Mouse (Mus musculus): ENCODE data around the gene Atxn1. TPM values are rescaled to one million over a fixed set of nuclear protein-coding genes. Genes with fewer than 3 reads are reported as not detected.

Atxn1 gene
- polyA plus RNA-seq, 1 experiment from 2014 or later: 7.7 TPM

GRCm38 (mm10) chr13:45839901-45840300 lies 124.9 kb downstream of the Atxn1 start:
- no peak overlapping the region for H3K4me2 ChIP-seq
- H3K9me3 ChIP-seq (replicated peaks): 0 out of 2 replicates have a peak, but pooled peaks cover under 1% of the 10 kb centered on the region
- peaks cover 6% of the 10 kb centered on the region; the same call in 1 of the 2 replicates for H3K4me1 ChIP-seq (replicated peaks)
- no peak overlapping the region for H3K4me3 ChIP-seq
- H3K27ac ChIP-seq (ENCODE audit: poor library complexity, severe bottlenecking): no peak overlapping the region
- H3K27me3 ChIP-seq (replicated peaks): no peaks in the 10 kb centered on the region
- WGBS: 73% methylated on average over 7 of the region's 7 CpGs
- H3K9ac ChIP-seq: no peak overlapping the region
- H3K36me3 ChIP-seq: peaks cover 15% of the 10 kb centered on the region
- no peak for ATAC-seq (ENCODE audit: insufficient number of reproducible peaks, low FRiP score)

- no peak overlapping the region for H3K9ac ChIP-seq
- peaks cover 10% of the 10 kb centered on the region for H3K9me3 ChIP-seq (replicated peaks)
- no peak overlapping the region for H3K4me3 ChIP-seq
- H3K4me2 ChIP-seq: no peak overlapping the region
- WGBS: 87% methylated on average over 8 of the region's 8 CpGs
- ATAC-seq (ENCODE audit: insufficient number of reproducible peaks, low FRiP score): no peak
- peaks cover 4% of the 10 kb centered on the region; the same call in 1 of the 2 replicates for H3K4me1 ChIP-seq (replicated peaks)
- no peak overlapping the region for H3K27ac ChIP-seq (ENCODE audit: poor library complexity, severe bottlenecking)
- H3K27me3 ChIP-seq (replicated peaks): no peaks in the 10 kb centered on the region
- H3K36me3 ChIP-seq: peaks cover 25% of the 10 kb centered on the region
Measured at GRCm38 (mm10) chr13:45837609-45838220, 127.1 kb downstream of the Atxn1 start.

- Histone ChIP-seq H3K4me1 (replicated peaks) (peaks cover 4% of the 10 kb centered on the region; the same call in 1 of the 2 replicates), H3K4me2 (no peak overlapping the region), H3K36me3 (peaks cover 25% of the 10 kb centered on the region), H3K4me3 (no peak overlapping the region), H3K27ac (ENCODE audit: poor library complexity, severe bottlenecking) (no peak overlapping the region), H3K27me3 (replicated peaks) (no peaks in the 10 kb centered on the region), H3K9me3 (replicated peaks) (peaks cover 10% of the 10 kb centered on the region), H3K9ac (no peak overlapping the region)
- 88% methylated on average over 15 of the region's 15 CpGs for WGBS
- ATAC-seq (ENCODE audit: insufficient number of reproducible peaks, low FRiP score): no peak
Measured at GRCm38 (mm10) chr13:45836377-45837054, 128.3 kb downstream of the Atxn1 start.

GRCm38 (mm10) chr13:45834300-45834699 lies 130.5 kb downstream of the Atxn1 start:
- peaks cover 10% of the 10 kb centered on the region; the same call in 1 of the 2 replicates for H3K4me1 ChIP-seq (replicated peaks)
- H3K4me2 ChIP-seq: no peak overlapping the region
- H3K9me3 ChIP-seq (replicated peaks): peaks cover 10% of the 10 kb centered on the region
- ATAC-seq (ENCODE audit: insufficient number of reproducible peaks, low FRiP score): no peak
- 86% methylated on average over 2 of the region's 2 CpGs for WGBS
- H3K4me3 ChIP-seq: no peak overlapping the region
- H3K27me3 ChIP-seq (replicated peaks): no peaks in the 10 kb centered on the region
- no peak overlapping the region for H3K27ac ChIP-seq (ENCODE audit: poor library complexity, severe bottlenecking)
- peaks cover 25% of the 10 kb centered on the region for H3K36me3 ChIP-seq
- no peak overlapping the region for H3K9ac ChIP-seq

- peaks cover 22% of the 10 kb centered on the region for H3K36me3 ChIP-seq
- peaks cover 10% of the 10 kb centered on the region for H3K9me3 ChIP-seq (replicated peaks)
- no peak overlapping the region for H3K4me3 ChIP-seq
- H3K4me2 ChIP-seq: no peak overlapping the region
- 86% methylated on average over 11 of the region's 11 CpGs for WGBS
- no peak overlapping the region for H3K9ac ChIP-seq
- H3K27ac ChIP-seq (ENCODE audit: poor library complexity, severe bottlenecking): no peak overlapping the region
- peaks cover 20% of the 10 kb centered on the region for H3K4me1 ChIP-seq (replicated peaks)
- no peak for ATAC-seq (ENCODE audit: insufficient number of reproducible peaks, low FRiP score)
- no peaks in the 10 kb centered on the region for H3K27me3 ChIP-seq (replicated peaks)
Measured at GRCm38 (mm10) chr13:45832695-45833350, 132.0 kb downstream of the Atxn1 start.

GRCm38 (mm10) chr13:45829341-45829936 lies 135.4 kb downstream of the Atxn1 start:
- peaks cover 7% of the 10 kb centered on the region for H3K9me3 ChIP-seq (replicated peaks)
- H3K36me3 ChIP-seq: peaks cover 10% of the 10 kb centered on the region
- no peaks in the 10 kb centered on the region for H3K27me3 ChIP-seq (replicated peaks)
- no peak overlapping the region for H3K27ac ChIP-seq (ENCODE audit: poor library complexity, severe bottlenecking)
- ATAC-seq (ENCODE audit: insufficient number of reproducible peaks, low FRiP score): no peak
- no peak overlapping the region for H3K4me3 ChIP-seq
- H3K4me2 ChIP-seq: no peak overlapping the region
- no peak overlapping the region for H3K9ac ChIP-seq
- 76% methylated on average over 8 of the region's 8 CpGs for WGBS
- H3K4me1 ChIP-seq (replicated peaks): peaks cover 26% of the 10 kb centered on the region

- no peak overlapping the region for H3K4me2 ChIP-seq
- H3K27me3 ChIP-seq (replicated peaks): no peaks in the 10 kb centered on the region
- H3K27ac ChIP-seq (ENCODE audit: poor library complexity, severe bottlenecking): no peak overlapping the region
- peaks cover 5% of the 10 kb centered on the region for H3K36me3 ChIP-seq
- WGBS: 73% methylated on average over 7 of the region's 7 CpGs
- ATAC-seq (ENCODE audit: insufficient number of reproducible peaks, low FRiP score): no peak
- H3K4me3 ChIP-seq: no peak overlapping the region
- H3K9me3 ChIP-seq (replicated peaks): 0 out of 2 replicates have a peak, but pooled peaks cover 3% of the 10 kb centered on the region
- H3K9ac ChIP-seq: no peak overlapping the region
- H3K4me1 ChIP-seq (replicated peaks): peaks cover 26% of the 10 kb centered on the region
Measured at GRCm38 (mm10) chr13:45828035-45828434, 136.8 kb downstream of the Atxn1 start.

GRCm38 (mm10) chr13:45827619-45828018 lies 137.2 kb downstream of the Atxn1 start:
- Histone ChIP-seq H3K4me2 (no peak overlapping the region), H3K9me3 (replicated peaks) (0 out of 2 replicates have a peak, but pooled peaks cover 3% of the 10 kb centered on the region), H3K9ac (no peak overlapping the region), H3K27me3 (replicated peaks) (no peaks in the 10 kb centered on the region), H3K4me1 (replicated peaks) (peaks cover 26% of the 10 kb centered on the region), H3K4me3 (no peak overlapping the region), H3K36me3 (peaks cover 5% of the 10 kb centered on the region), H3K27ac (ENCODE audit: poor library complexity, severe bottlenecking) (no peak overlapping the region)
- 46% methylated on average over 4 of the region's 4 CpGs for whole genome bisulfite sequencing
- ATAC-seq (ENCODE audit: insufficient number of reproducible peaks, low FRiP score): no peak

- Histone ChIP-seq H3K27ac (ENCODE audit: poor library complexity, severe bottlenecking) (no peak overlapping the region), H3K4me1 (replicated peaks) (peaks cover 26% of the 10 kb centered on the region), H3K9ac (no peak overlapping the region), H3K9me3 (replicated peaks) (0 out of 2 replicates have a peak, but pooled peaks cover 3% of the 10 kb centered on the region), H3K4me3 (no peak overlapping the region), H3K36me3 (peaks cover 5% of the 10 kb centered on the region), H3K4me2 (no peak overlapping the region), H3K27me3 (replicated peaks) (no peaks in the 10 kb centered on the region)
- no peak for ATAC-seq (ENCODE audit: insufficient number of reproducible peaks, low FRiP score)
- 81% methylated on average over 8 of the region's 8 CpGs for WGBS
Measured at GRCm38 (mm10) chr13:45827046-45827596, 137.7 kb downstream of the Atxn1 start.

- Histone ChIP-seq H3K4me3 (no peak overlapping the region), H3K27ac (ENCODE audit: poor library complexity, severe bottlenecking) (no peak overlapping the region), H3K9ac (no peak overlapping the region), H3K36me3 (peaks cover 10% of the 10 kb centered on the region), H3K9me3 (replicated peaks) (0 out of 2 replicates have a peak, but pooled peaks cover 3% of the 10 kb centered on the region), H3K4me1 (replicated peaks) (peaks cover 17% of the 10 kb centered on the region), H3K4me2 (no peak overlapping the region), H3K27me3 (replicated peaks) (no peaks in the 10 kb centered on the region)
- ATAC-seq (ENCODE audit: insufficient number of reproducible peaks, low FRiP score): no peak
- 82% methylated on average over 4 of the region's 4 CpGs for WGBS
Measured at GRCm38 (mm10) chr13:45822491-45822829, 142.3 kb downstream of the Atxn1 start.

Data from heart, embryonic 12.5 days (tissue).